Mouse (Mus musculus) lung, postnatal 0 days (tissue): ENCODE measurements at regions not wholly inside any gene's neighbourhood (a gene's known extent, or its start where the extent isn't known, plus 50 kb on each side); places are given as distances from the start of the nearest gene placed in this dataset.
"Not testable (repeated sequence)": the region's sequence is repeated elsewhere in the genome, so short reads cannot be mapped to it uniquely, and the experiment has no call there.

ENCODE experiments used
- CTCF ChIP-seq: IDR thresholded peaks from 2 replicates; pipeline ENCODE4 v1.5.1; 2016; ENCODE audit warnings: antibody characterized with exemption, mild to moderate bottlenecking
- EP300 ChIP-seq: IDR thresholded peaks from 2 replicates; pipeline ENCODE4 v1.6.1; 2016; ENCODE audit warnings: antibody characterized with exemption, mild to moderate bottlenecking, control low read depth

GRCm38 (mm10) chr4:3402856-3403255, 217.7 kb upstream of the Vmn1r3 start:
- not testable (repeated sequence) for TF ChIP-seq CTCF, EP300
